Mouse (Mus musculus): ENCODE results near the gene Hspa2.

The Hspa2 gene

GRCm38 (mm10) chr12:76377726-76378125 is 26.2 kb upstream of the Hspa2 start:
- peak; percentile 34 for DNase-seq (ENCODE audit: low read depth)

DNA sequence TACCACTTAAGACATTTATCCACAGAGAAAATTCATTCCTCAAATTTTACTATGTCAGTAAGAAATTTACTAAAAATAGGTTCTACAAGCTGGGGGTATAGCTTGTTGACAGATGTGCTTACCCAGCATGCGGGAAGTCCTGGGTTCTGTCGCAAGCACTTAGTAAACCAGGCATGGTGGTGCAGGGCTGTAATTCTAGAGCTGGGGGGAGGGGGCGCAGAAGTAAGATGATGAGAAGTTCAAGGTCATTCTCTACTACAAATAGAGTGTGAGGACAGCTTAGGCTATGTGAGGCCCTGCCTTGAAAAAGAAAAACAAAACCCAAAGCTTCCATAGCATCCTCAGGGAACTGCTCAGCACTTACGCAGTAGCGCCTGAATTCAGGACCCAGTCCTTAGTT is 25.4 kb upstream of the Hspa2 start:
- DNase-seq (ENCODE audit: low read depth) = peak; percentile 72

- DNase-seq (ENCODE audit: low read depth) = no peak
Measured at GRCm38 (mm10) chr12:76380151-76380550, 23.8 kb upstream of the Hspa2 start.

DNA sequence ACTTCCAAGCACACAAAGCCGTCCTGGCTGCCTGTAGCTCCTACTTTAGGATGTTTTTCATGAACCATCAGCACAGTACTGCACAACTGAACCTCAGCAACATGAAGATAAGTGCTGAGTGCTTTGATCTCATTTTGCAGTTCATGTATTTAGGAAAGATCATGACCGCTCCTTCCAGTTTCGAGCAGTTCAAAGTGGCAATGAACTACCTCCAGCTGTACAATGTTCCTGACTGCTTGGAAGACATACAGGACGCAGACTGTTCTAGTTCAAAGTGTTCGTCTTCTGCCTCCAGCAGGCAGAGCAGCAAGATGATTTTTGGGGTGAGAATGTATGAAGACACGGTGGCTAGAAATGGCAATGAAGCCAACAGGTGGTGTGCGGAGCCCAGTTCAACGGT is 18.6 kb upstream of the Hspa2 start:
- no peak for DNase-seq (ENCODE audit: low read depth)

DNA sequence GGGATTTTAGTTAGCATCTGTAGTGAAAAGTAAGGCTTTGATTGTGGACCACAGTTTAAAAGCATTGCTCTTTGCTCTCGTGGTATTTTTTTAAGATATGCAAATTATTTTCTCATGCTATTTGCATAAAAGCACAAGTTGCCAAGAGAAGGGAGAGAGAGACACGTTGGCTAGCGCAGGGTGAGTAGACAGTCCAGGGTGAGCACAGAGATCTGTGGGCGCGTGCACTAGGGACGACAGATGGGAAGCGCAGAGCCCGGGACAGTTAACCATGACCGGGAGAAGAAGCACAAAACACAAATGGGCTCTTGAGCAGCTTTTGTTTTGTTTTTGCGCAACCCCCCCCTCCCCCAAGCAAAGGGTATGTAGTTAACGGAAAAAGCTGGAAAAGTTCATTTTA is 15.2 kb upstream of the Hspa2 start:
- peak; percentile 24 for DNase-seq (ENCODE audit: low read depth)

GRCm38 (mm10) chr12:76391595-76392271 is 12.2 kb upstream of the Hspa2 start:
- no peak for DNase-seq (ENCODE audit: low read depth)

DNA sequence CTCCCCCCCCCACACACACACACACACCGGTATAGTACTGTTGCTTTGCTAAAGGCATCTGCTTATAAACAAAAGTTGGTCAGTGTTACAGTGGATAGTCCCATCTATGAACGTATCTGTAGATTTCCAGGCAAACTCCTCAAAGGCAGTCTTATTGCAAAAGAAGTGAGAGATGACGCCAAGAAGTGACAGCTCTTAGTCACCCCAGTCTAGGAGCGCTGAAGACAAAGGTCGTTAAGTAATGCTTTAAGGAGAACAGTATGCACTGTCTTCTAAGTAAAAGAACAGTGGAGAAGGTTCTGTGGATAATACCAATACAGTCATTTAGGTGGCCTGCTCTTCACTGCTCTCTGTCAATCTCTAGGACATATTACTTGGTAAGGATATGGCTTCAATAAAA is 11.0 kb upstream of the Hspa2 start:
- peak; percentile 48 for DNase-seq (ENCODE audit: low read depth)

DNA sequence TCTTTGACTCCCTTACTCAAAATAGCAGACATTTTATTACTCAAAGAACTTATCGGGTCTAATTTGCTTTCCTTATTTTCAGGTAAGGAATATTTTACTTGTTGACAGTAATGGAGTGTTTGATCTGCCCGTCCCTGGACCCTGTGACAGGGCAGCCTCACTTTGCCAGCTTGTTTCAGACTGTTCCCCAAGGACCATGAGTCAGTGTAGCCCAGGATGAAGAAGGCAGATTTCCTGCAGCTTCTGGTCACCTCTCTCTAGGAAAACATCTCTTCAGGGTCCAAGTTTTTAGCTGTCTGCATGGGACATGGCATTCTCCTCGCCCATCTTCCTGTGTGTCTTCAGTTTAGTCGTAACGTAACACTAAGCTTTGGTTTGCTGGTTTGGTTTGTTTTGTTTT is 6.7 kb upstream of the Hspa2 start:
- no peak for DNase-seq (ENCODE audit: low read depth)

- DNase-seq (ENCODE audit: low read depth) = peak; percentile 40
Measured at GRCm38 (mm10) chr12:76401674-76402073, 2.3 kb upstream of the Hspa2 start.

- peak; percentile 91 for DNase-seq (ENCODE audit: low read depth)
Measured at GRCm38 (mm10) chr12:76402991-76403885, 738 bp upstream of the Hspa2 start.

GRCm38 (mm10) chr12:76404836-76405182 is 833 bp downstream of the Hspa2 start:
- no peak for DNase-seq (ENCODE audit: low read depth)

DNA sequence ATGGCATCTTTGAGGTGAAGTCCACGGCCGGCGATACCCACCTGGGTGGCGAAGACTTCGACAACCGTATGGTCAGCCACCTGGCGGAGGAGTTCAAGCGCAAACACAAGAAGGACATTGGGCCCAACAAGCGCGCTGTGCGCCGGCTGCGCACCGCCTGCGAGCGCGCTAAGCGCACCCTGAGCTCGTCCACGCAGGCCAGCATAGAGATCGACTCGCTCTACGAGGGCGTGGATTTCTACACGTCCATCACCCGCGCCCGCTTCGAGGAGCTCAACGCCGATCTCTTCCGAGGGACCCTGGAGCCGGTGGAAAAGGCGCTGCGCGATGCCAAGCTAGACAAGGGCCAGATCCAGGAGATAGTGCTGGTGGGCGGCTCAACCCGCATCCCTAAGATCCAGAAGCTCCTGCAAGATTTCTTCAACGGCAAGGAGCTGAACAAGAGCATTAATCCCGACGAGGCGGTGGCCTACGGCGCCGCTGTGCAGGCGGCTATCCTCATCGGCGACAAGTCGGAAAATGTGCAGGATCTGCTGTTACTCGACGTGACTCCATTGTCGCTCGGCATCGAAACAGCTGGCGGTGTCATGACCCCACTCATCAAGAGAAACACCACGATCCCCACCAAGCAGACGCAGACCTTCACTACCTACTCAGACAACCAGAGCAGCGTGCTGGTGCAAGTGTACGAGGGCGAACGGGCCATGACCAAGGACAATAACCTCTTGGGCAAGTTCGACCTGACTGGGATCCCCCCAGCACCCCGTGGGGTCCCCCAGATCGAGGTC is 1.4 kb downstream of the Hspa2 start:
- no peak for DNase-seq (ENCODE audit: low read depth)

- no peak for DNase-seq (ENCODE audit: low read depth)
Measured at GRCm38 (mm10) chr12:76405971-76406370, 2.0 kb downstream of the Hspa2 start.

DNA sequence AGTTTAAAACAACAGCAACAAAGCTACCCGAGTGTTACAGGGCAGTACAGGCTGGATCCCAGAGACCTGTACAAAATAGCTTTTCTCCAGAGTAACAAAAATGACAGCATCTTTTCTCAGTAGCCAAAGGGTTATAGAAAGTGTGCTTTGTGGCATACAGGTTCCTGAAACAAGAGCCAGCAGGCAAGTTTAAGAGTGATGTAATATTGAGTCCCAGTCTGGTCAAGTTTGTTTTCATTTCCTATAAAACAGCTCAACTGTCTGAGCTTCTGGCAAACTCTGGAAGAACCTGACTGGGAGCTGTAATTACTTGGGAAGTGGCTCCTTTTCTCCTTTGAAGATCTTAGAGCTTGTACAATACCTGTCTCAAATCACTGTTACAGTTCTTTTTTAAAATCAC is 3.2 kb downstream of the Hspa2 start:
- peak; percentile 24 for DNase-seq (ENCODE audit: low read depth)

DNA sequence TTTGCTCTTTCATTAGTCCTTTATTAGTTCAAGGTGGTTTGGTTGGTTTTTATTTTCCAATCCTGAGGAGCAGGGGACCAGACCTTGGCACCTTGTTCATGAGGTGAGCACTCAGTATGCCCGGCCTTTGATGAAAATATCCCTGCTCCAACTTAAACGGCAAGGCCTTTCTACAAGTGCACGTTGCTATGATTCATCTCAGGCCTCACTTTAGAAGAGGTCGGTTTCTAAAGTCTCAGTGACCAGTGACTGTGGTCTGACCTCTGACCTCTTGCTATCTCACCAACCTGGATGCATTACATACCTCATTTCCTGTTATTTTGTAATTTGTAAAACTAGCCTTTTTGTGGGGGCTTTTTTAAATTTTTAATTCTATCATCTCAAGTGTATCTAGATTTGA is 5.2 kb downstream of the Hspa2 start:
- DNase-seq (ENCODE audit: low read depth) = peak; percentile 82

- no peak for DNase-seq (ENCODE audit: low read depth)
Measured at GRCm38 (mm10) chr12:76415383-76416010, 11.5 kb downstream of the Hspa2 start.

GRCm38 (mm10) chr12:76417433-76417854 is 13.5 kb downstream of the Hspa2 start, which contains the start of gene Ppp1r36:
Ppp1r36 (plus strand) TSS chr12:76417538.
- DNase-seq (ENCODE audit: low read depth) = no peak

DNA sequence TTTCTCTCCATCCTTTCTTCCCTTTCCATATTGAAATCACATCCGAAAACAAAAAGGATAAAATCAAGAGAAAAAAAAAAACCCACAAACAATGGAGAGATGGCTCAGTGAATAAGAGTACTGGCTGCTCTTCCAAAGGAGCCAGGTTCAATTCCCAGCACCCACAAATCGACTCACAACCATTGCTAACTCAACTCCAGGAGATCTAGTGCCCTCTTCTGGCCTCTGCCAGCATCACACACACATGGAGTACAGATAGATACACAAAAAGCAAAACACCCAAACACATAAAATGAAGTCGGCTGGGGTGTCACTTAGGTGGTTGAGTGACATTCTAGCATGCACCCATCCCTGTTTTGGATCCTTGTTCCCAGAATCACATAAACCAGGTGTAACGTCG is 14.4 kb downstream of the Hspa2 start:
- no peak for DNase-seq (ENCODE audit: low read depth)

GRCm38 (mm10) chr12:76425256-76425655 is 21.3 kb downstream of the Hspa2 start:
- no peak for DNase-seq (ENCODE audit: low read depth)

DNA sequence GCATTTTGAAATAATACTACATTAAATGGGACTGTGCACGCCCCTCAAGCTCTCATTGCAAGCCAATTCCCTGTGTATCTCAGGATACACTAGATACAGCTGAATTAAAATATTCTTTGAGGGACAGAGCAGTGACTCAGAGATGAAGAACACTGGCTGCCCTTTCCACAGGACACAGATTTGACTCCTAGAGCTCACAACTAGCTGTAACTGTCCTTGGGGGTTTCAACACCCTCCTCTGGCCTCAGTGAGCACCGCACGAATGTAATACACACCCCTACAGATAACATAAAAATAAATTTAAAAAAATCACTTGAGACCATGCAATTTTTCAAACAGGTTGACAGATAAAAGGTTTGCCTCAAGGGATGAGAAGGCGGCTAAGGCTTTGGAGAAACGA is 23.6 kb downstream of the Hspa2 start:
- no peak for DNase-seq (ENCODE audit: low read depth)

DNA sequence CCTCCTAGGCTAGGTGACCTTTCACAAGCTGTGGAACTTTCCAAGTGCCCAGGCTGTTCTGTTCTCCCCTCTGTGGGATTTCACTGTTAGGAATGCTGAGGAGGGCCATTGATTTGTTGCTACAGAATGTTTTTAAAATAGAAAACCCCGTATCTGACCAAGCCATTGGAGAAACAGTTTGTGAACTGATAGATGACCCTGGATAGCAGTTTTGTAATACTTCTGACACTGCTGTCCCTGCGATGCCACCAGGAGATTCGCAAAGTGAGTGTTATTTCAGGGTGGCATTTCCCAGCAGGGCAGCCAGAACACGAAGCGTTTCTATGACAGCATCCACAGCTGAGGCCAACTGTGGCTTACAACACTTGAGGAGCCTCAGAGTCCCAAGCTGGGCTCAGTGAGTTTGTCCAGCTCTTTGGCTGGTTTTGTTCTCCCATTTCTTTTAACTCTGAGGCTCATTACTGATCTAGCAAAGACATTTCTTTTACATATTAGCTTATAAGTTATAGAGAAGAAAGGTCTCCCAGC is 27.0 kb downstream of the Hspa2 start:
- DNase-seq (ENCODE audit: low read depth) = no peak

- no peak for DNase-seq (ENCODE audit: low read depth)
Measured at GRCm38 (mm10) chr12:76431431-76431830, 27.5 kb downstream of the Hspa2 start.

Data from 416B (cell line).